Mouse (Mus musculus) limb, embryonic 15.5 days (tissue): ENCODE measurements around the gene Cdh13. TPM values are rescaled to one million over a fixed set of nuclear protein-coding genes. Genes with fewer than 3 reads are reported as not detected.
"Not testable (repeated sequence)": the region's sequence is repeated elsewhere in the genome, so short reads cannot be mapped to it uniquely, and the experiment has no call there.

ENCODE experiments used
- ATAC-seq: fragments of 200-750 bp; cut with Nextera tagmentation; 2 replicates; pipeline ENCODE4 v1.8.0; 2017; ENCODE audit warnings: low read depth, moderate TSS enrichment; ENCODE audit not compliant: insufficient number of reproducible peaks, low FRiP score, low TSS enrichment
- H3K27ac ChIP-seq: fragments of 300-500 bp; sonication (generic); 2 replicates; pipeline ENCODE4 v1.5.1; 2015; ENCODE audit warnings: moderate library complexity, mild to moderate bottlenecking, inconsistent platforms
- H3K27me3 ChIP-seq: fragments of 300-500 bp; sonication (generic); 2 replicates; pipeline ENCODE4 v1.6.1; 2015; ENCODE audit warnings: inconsistent platforms
- H3K36me3 ChIP-seq: fragments of 300-500 bp; sonication (generic); 2 replicates; pipeline ENCODE4 v1.6.1; 2015; ENCODE audit warnings: inconsistent platforms
- H3K4me1 ChIP-seq: fragments of 300-500 bp; sonication (generic); 2 replicates; pipeline ENCODE4 v1.6.1; 2015; ENCODE audit warnings: inconsistent platforms
- H3K4me2 ChIP-seq: fragments of 300-500 bp; sonication (generic); 2 replicates; pipeline ENCODE4 v1.6.1; 2015; ENCODE audit warnings: mild to moderate bottlenecking, inconsistent platforms
- H3K4me3 ChIP-seq: fragments of 300-500 bp; sonication (generic); 2 replicates; pipeline ENCODE4 v1.5.1; 2015; ENCODE audit warnings: mild to moderate bottlenecking, inconsistent platforms
- H3K9ac ChIP-seq: fragments of 300-500 bp; sonication (generic); 2 replicates; pipeline ENCODE4 v1.6.1; 2015; ENCODE audit warnings: inconsistent platforms
- H3K9me3 ChIP-seq: fragments of 300-500 bp; sonication (generic); 2 replicates; pipeline ENCODE4 v1.6.1; 2016; ENCODE audit warnings: inconsistent platforms
- WGBS: fragments of 180-500 bp; shearing (Covaris S2); methylation state at CpG from one replicate; pipeline ENCODE4 v1.1.7; 2015; 5-methylcytosine and 5-hydroxymethylcytosine counted together
- polyA plus RNA-seq: library from polyadenylated mRNA; unstranded; fragments of >200 nt; fragmentation: Nextera tagmentation; extraction: Ambion mirVana; gene quantifications from 2 replicates; pipeline ENCODE4 v1.2.1, GENCODE M21; 2015

Cdh13 gene
- polyA plus RNA-seq, 1 experiment from 2014 or later = 17.9 TPM

DNA sequence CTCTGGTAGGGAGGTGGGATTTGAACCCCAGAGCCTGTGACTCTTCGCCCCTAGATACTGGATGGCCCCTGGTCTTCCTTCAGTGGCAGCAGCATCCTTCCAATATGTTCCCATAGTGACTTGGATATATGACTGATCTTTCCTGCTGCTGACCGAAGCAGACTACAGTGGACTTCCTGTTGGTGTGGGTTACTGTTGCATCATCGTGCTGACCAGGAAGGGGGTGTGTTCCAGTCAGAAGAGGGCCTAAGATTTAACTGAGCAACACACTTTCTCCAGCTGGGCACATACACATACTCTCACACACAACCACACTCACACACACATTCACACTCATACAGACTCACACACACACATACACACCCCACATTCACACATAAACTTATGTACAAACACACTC is 986.0 kb downstream of the Cdh13 start:
- no peak overlapping the region for H3K4me2 ChIP-seq
- 75% methylated on average over 3 of the region's 3 CpGs for WGBS
- H3K27me3 ChIP-seq = no peaks in the 10 kb centered on the region
- H3K4me3 ChIP-seq = no peak overlapping the region
- no peaks in the 10 kb centered on the region for H3K36me3 ChIP-seq
- ATAC-seq = no peak
- H3K27ac ChIP-seq = no peak overlapping the region
- H3K4me1 ChIP-seq = no peaks in the 10 kb centered on the region
- no peak overlapping the region for H3K9ac ChIP-seq
- no peaks in the 10 kb centered on the region for H3K9me3 ChIP-seq

DNA sequence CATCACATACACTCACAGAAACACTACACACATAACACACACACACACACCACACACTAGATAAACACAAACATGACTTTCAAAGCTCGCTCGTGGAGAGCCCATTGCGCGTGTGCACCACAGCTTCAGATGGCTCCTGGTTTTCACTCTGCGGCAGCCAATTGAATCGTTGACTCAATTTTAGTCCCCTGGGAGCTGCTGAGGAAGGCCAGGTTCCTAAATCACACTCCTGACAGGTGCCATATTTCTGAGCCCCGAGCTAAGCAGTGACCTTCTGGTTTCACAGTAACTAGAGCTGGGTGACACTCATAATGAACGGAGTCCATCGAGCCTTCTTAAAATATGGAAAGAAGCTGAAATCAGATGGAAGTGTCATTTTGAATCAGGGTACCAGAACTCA is 986.8 kb downstream of the Cdh13 start:
- H3K9ac ChIP-seq = no peak overlapping the region
- no peak overlapping the region for H3K27ac ChIP-seq
- H3K4me1 ChIP-seq = no peaks in the 10 kb centered on the region
- H3K4me3 ChIP-seq = no peak overlapping the region
- no peaks in the 10 kb centered on the region for H3K36me3 ChIP-seq
- no peak overlapping the region for H3K4me2 ChIP-seq
- no peak for ATAC-seq
- H3K27me3 ChIP-seq = no peaks in the 10 kb centered on the region
- H3K9me3 ChIP-seq = no peaks in the 10 kb centered on the region
- WGBS = 77% methylated on average over 9 of the region's 9 CpGs

DNA sequence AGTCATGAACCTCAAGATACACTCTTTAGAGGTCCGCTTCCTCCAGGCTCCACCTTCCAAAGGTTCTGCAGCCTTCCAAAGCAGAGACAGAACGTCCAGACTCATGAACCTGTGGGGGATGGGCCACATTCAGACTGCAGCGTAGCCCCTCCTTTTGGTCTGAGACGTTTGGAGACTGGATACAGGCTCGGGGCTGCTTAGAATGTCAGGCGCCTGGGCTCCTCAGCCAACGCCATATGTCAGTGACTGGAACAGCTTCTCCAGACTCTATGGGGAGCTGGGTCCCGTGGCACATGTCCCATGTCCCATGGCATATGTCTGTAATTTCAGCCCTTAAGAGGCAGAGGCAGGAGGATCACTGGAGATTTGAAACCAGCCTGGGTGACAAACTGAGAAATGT is 989.4 kb downstream of the Cdh13 start:
- ATAC-seq = no peak
- 64% methylated on average over 8 of the region's 8 CpGs for WGBS
- Histone ChIP-seq H3K4me2 (no peak overlapping the region), H3K4me1 (no peaks in the 10 kb centered on the region), H3K27me3 (no peaks in the 10 kb centered on the region), H3K9me3 (no peaks in the 10 kb centered on the region), H3K27ac (no peak overlapping the region), H3K9ac (no peak overlapping the region), H3K4me3 (no peak overlapping the region), H3K36me3 (no peaks in the 10 kb centered on the region)

DNA sequence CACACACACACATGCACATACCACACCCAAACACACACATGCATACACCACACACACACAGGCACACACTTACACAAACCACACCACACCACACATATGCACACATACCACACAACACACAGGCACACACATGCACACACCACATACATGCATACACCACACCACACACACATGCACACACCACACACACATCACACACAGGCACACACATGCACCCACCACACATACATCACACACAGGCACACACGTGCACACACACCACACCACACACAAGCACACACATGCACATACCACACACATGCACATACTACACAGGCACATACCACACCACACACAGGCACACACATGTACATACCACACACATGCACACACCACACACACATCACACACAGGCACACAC is 991.9 kb downstream of the Cdh13 start:
- Histone ChIP-seq H3K9ac (no peak overlapping the region), H3K27ac (no peak overlapping the region), H3K4me3 (no peak overlapping the region), H3K36me3 (no peaks in the 10 kb centered on the region), H3K4me1 (no peaks in the 10 kb centered on the region), H3K4me2 (no peak overlapping the region), H3K9me3 (no peaks in the 10 kb centered on the region), H3K27me3 (no peaks in the 10 kb centered on the region)
- 0 out of 2 replicates have a peak, but pooled peaks have one; percentile 15 for ATAC-seq
- 78% methylated on average over 1 of the region's 1 CpGs for WGBS

DNA sequence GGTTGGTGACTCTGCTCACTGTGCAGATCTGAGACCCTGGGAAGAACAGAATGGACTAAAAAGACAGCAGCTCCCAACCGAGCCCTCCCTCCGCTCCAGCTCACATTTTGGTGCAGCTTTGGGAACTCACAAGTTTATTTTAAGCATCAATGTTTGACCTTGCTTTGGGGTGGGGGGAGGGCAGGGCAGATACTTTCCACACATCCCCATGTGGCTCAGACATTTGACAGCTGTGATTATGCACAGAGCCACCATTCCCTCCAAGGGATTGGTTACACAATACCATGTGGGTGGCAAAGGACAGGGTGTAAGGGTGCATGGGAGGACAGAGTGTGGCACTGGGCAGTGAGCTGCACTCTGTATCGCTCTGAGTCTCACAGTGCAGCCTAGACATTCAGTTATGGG is 993.5 kb downstream of the Cdh13 start:
- Histone ChIP-seq H3K27ac (no peak overlapping the region), H3K27me3 (no peaks in the 10 kb centered on the region), H3K4me2 (no peak overlapping the region), H3K9ac (no peak overlapping the region), H3K4me3 (no peak overlapping the region), H3K4me1 (no peaks in the 10 kb centered on the region), H3K9me3 (no peaks in the 10 kb centered on the region), H3K36me3 (no peaks in the 10 kb centered on the region)
- WGBS = 72% methylated on average over 3 of the region's 3 CpGs
- ATAC-seq = no peak

DNA sequence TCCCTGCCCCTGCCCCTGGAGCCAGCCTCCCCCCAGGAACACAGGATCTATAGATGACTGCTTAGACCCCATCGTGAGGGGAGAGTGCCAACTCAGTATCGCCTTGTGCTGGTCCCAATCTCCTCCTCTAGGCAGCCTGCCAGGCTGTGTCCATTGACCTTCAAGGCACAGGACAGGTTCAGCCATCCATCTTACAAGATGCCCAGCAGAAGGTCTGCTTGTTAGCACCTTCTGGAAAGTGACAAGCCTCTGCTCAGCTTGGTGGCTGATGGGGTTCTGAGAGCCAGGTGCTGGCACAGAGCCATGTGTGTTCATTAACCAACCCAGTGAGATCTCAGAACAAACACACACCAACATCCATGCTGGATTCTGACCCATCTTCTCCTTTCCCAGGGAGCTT is 998.2 kb downstream of the Cdh13 start:
- no peak overlapping the region for H3K4me2 ChIP-seq
- H3K27me3 ChIP-seq = no peaks in the 10 kb centered on the region
- WGBS = 86% methylated on average over 2 of the region's 2 CpGs
- H3K4me3 ChIP-seq = no peak overlapping the region
- no peak for ATAC-seq
- H3K9ac ChIP-seq = no peak overlapping the region
- no peaks in the 10 kb centered on the region for H3K4me1 ChIP-seq
- no peaks in the 10 kb centered on the region for H3K36me3 ChIP-seq
- H3K27ac ChIP-seq = no peak overlapping the region
- no peaks in the 10 kb centered on the region for H3K9me3 ChIP-seq

DNA sequence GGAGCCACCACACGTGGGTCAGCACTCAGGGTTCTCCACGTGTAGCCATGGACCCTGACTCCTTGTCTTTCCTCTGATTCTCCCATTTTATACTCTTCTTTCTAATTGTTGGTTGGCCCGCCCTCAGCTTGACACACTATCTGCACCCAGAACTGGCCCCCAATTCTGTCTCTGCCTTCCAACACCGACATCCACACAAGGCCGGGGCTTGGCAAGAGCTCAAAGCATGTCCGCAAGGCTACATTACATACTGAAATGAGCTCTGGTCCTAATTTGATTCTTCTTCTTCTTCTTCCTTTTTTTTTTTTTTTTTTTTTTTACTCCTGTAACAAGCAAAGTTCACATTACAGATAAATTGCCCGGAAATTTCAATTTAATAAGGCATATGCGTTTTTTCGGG is 1001.0 kb downstream of the Cdh13 start:
- Histone ChIP-seq H3K9me3 (no peaks in the 10 kb centered on the region), H3K27me3 (no peaks in the 10 kb centered on the region), H3K36me3 (no peaks in the 10 kb centered on the region), H3K4me1 (no peaks in the 10 kb centered on the region), H3K27ac (no peak overlapping the region), H3K4me3 (no peak overlapping the region), H3K4me2 (no peak overlapping the region), H3K9ac (no peak overlapping the region)
- WGBS = 74% methylated on average over 9 of the region's 9 CpGs
- ATAC-seq = no peak

DNA sequence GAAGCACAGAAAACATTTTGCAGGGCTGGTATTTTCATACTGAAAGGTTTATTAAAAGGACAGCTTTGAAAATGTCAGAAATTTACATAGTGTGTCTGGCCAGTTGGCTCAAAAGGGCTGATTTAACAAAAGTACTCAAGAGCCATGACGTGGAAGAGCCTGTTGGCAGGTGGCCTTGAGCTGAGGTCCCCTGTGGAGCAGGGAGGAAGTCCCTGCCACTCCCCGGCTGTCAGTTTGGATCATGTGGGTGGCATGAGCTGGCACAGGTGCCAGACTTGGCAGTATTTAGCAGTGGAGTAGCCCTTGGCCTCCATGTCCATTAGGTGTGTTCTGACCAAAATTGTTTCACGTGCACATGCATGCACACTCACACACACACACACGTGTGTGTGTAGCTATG is 1001.4 kb downstream of the Cdh13 start:
- Histone ChIP-seq H3K4me2 (no peak overlapping the region), H3K27ac (no peak overlapping the region), H3K4me1 (no peaks in the 10 kb centered on the region), H3K9me3 (no peaks in the 10 kb centered on the region), H3K27me3 (no peaks in the 10 kb centered on the region), H3K36me3 (no peaks in the 10 kb centered on the region), H3K9ac (no peak overlapping the region), H3K4me3 (no peak overlapping the region)
- no peak for ATAC-seq
- WGBS = 66% methylated on average over 4 of the region's 4 CpGs

DNA sequence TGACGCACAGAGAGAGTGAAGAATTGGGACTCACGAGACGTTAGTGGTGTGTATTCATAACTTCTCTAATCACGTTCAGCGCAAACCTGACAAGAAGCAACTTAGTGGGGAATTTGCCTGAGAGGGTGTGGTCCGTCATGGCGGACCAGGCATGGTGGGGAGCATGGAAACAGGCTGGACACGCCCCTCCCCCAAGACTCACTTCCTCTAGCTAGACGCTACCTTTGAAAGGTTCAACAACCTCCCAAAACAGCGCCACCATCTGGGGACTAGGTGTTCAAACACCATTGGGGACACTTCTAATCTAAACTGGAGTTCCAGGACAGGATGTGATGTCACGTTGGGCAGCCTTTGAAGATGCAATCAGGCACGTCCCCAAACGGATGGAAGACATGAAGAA is 1011.9 kb downstream of the Cdh13 start:
- H3K27ac ChIP-seq = no peak overlapping the region
- no peak for ATAC-seq
- H3K9me3 ChIP-seq = no peaks in the 10 kb centered on the region
- no peak overlapping the region for H3K9ac ChIP-seq
- no peaks in the 10 kb centered on the region for H3K36me3 ChIP-seq
- no peak overlapping the region for H3K4me3 ChIP-seq
- 83% methylated on average over 13 of the region's 13 CpGs for WGBS
- H3K27me3 ChIP-seq = no peaks in the 10 kb centered on the region
- H3K4me2 ChIP-seq = no peak overlapping the region
- H3K4me1 ChIP-seq = no peaks in the 10 kb centered on the region

DNA sequence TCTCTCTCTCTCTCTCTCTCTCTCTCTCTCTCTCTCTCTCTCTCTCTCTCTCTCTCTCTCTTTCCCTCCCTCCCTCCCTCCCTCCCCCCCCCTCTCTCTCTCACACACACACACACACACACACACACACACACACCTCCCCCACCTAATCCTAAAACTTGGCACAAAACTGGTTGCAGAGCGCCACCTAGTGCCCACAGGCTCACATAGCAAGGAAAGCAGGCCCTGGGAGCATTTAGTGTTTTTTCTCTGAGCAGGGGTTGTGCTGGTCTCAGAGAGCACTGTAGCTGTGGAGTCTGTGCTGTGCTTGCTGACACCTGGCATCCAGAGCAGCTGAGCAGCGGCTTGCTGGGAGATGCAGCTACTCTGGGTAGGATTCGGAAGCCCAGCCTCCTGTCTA is 1014.2 kb downstream of the Cdh13 start:
- not testable (repeated sequence) for H3K9me3 ChIP-seq, H3K4me1 ChIP-seq, ATAC-seq, H3K4me2 ChIP-seq, H3K4me3 ChIP-seq, H3K36me3 ChIP-seq, H3K27ac ChIP-seq, H3K9ac ChIP-seq, H3K27me3 ChIP-seq
- 31% methylated on average over 3 of the region's 3 CpGs for WGBS

DNA sequence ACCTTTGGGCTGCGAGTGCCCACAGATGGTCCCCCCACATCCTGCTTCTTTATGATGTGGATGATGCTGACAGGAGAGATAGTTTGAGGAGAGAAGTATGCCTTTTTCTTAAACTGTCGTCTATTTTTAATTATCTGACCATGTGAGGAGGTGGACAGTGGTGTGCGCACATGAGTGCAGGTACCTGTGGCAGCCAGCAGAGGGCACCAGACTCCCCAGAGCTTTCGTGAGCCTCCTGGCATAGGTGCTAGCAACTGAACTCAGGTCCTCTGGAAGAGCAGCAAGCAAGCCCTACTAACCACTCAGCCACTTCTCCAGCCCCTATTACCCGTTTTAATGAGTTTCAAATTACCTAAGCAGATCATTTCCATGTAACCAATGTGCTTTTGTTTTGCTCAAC is 1016.8 kb downstream of the Cdh13 start:
- H3K36me3 ChIP-seq = no peaks in the 10 kb centered on the region
- H3K4me2 ChIP-seq = no peak overlapping the region
- no peak overlapping the region for H3K27ac ChIP-seq
- H3K9ac ChIP-seq = no peak overlapping the region
- H3K4me3 ChIP-seq = no peak overlapping the region
- 84% methylated on average over 5 of the region's 5 CpGs for WGBS
- no peak for ATAC-seq
- no peaks in the 10 kb centered on the region for H3K9me3 ChIP-seq
- H3K4me1 ChIP-seq = no peaks in the 10 kb centered on the region
- no peaks in the 10 kb centered on the region for H3K27me3 ChIP-seq

DNA sequence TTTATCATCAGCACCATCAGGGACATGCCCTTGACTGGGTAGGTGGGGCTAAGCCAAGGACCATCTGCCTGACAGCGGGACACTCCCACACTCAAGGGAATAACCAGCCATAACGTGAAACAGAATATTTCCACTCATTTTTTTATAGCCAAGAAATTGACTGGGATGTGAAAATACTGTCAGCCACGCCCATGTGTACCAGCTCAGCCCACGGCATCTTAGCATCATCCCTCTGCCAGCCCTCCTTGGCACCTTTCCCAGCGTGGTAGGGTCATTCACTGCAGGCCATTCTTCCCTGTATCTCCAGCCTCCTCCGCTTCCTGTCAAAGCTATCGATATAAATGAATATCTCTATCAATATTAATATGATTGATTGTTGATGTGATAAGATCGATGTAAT is 1020.7 kb downstream of the Cdh13 start:
- no peaks in the 10 kb centered on the region for H3K27me3 ChIP-seq
- no peak overlapping the region for H3K27ac ChIP-seq
- no peak for ATAC-seq
- no peaks in the 10 kb centered on the region for H3K36me3 ChIP-seq
- H3K9me3 ChIP-seq = no peaks in the 10 kb centered on the region
- no peak overlapping the region for H3K4me3 ChIP-seq
- no peak overlapping the region for H3K4me2 ChIP-seq
- 77% methylated on average over 8 of the region's 8 CpGs for WGBS
- H3K9ac ChIP-seq = no peak overlapping the region
- H3K4me1 ChIP-seq = no peaks in the 10 kb centered on the region

DNA sequence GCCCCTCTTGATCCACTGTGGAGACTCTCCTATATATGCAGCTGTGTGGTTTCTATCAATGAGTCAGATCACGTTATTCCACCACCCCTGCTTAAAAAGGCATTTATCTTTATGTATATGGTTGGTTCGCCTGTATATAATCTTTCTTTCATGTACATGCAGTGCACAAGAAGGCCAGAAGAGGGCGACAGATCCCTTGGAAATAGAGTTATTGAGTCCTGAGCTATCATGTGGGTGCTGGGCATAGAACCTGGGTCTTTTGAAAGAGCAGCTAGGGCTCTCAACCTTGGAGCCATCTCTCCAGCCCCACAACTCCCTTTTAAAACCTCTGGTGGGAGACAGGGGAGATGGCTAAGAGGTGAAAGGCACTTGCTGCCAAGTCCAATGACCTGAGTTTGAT is 1027.9 kb downstream of the Cdh13 start:
- no peak overlapping the region for H3K27ac ChIP-seq
- no peaks in the 10 kb centered on the region for H3K9me3 ChIP-seq
- no peaks in the 10 kb centered on the region for H3K4me1 ChIP-seq
- no peak for ATAC-seq
- H3K4me3 ChIP-seq = no peak overlapping the region
- 26% methylated on average over 3 of the region's 3 CpGs for WGBS
- no peak overlapping the region for H3K4me2 ChIP-seq
- H3K27me3 ChIP-seq = no peaks in the 10 kb centered on the region
- no peaks in the 10 kb centered on the region for H3K36me3 ChIP-seq
- H3K9ac ChIP-seq = no peak overlapping the region
